12 mouse cellular contexts compared by ENCODE assay signal in genomic region chr6:55620366-55620765, GRCm38 (mm10).
"Had no signal": no experiment of that assay in that cellular context is flagged by ENCODE, and none has a peak within 500 bp of the region (broad histone marks: within the 10 kb centered on the region; RNA-seq: fewer than 3 reads in every experiment).

No protein-coding gene starts in this region.

- H3K9me3 ChIP-seq: limb, embryonic 10.5 days; liver, embryonic 15.5 days; midbrain, embryonic 13.5 days; neural tube, embryonic 12.5 days had no signal

- H3K36me3 ChIP-seq: limb, embryonic 10.5 days; liver, embryonic 15.5 days; midbrain, embryonic 13.5 days; neural tube, embryonic 12.5 days had no signal

- H3K4me1 ChIP-seq: liver, embryonic 15.5 days had no signal

- ATAC-seq: lung, postnatal 0 days; midbrain, embryonic 13.5 days had no signal

- H3K27me3 ChIP-seq: liver, embryonic 15.5 days; midbrain, embryonic 13.5 days; neural tube, embryonic 12.5 days had no signal

- H3K27ac ChIP-seq: left cerebral cortex, adult 2 months; limb, embryonic 10.5 days; liver, embryonic 15.5 days; midbrain, embryonic 13.5 days; neural tube, embryonic 12.5 days had no signal

- DNase-seq: kidney, postnatal 25 days; lung, adult 2 months; lung, postnatal 36 days; spleen, adult 18-20 months; thymus, postnatal 36 days had no signal

- H3K4me3 ChIP-seq: left cerebral cortex, adult 2 months; limb, embryonic 10.5 days; liver, embryonic 15.5 days; midbrain, embryonic 13.5 days; myocyte; neural tube, embryonic 12.5 days had no signal
